Mouse (Mus musculus) embryonic facial prominence, embryonic 14.5 days (tissue): ENCODE data around the gene Stra6. TPM values are rescaled to one million over a fixed set of nuclear protein-coding genes. Genes with fewer than 3 reads are reported as not detected.
A peak's percentile ranks its signal among the peaks of the same experiment; 100 is the strongest.

ENCODE experiments used
- ATAC-seq: fragments of 200-750 bp; cut with Nextera tagmentation; 2 replicates; pipeline ENCODE4 v1.8.0; 2017; ENCODE audit warnings: low read depth, moderate number of reproducible peaks, moderate TSS enrichment
- DNase-seq: peaks from one replicate; pipeline ENCODE4 v3.0.0-alpha.2; 2015; ENCODE audit warnings: low spot score
- H3K27ac ChIP-seq: fragments of 300-500 bp; sonication (generic); replicated peaks from 2 replicates; pipeline ENCODE4 v1.5.1; 2014; ENCODE audit warnings: low read depth, mild to moderate bottlenecking, low read length, moderate library complexity
- H3K27me3 ChIP-seq: fragments of 300-500 bp; sonication (generic); replicated peaks from 2 replicates; pipeline ENCODE4 v1.6.1; 2014; ENCODE audit warnings: low read length; ENCODE audit not compliant: control insufficient read depth, insufficient read depth
- H3K36me3 ChIP-seq: fragments of 300-500 bp; sonication (generic); 2 replicates; pipeline ENCODE4 v1.6.1; 2014; ENCODE audit warnings: low read length, mixed read lengths; ENCODE audit not compliant: control insufficient read depth, insufficient read depth
- H3K4me1 ChIP-seq: fragments of 300-500 bp; sonication (generic); 2 replicates; pipeline ENCODE4 v1.6.1; 2014; ENCODE audit warnings: antibody characterized with exemption, low read length; ENCODE audit not compliant: control insufficient read depth, insufficient read depth
- H3K4me2 ChIP-seq: fragments of 300-500 bp; sonication (generic); 2 replicates; pipeline ENCODE4 v1.6.1; 2014; ENCODE audit warnings: low read depth, mild to moderate bottlenecking, low read length, moderate library complexity, mixed read lengths
- H3K4me3 ChIP-seq: fragments of 300-500 bp; sonication (generic); 2 replicates; pipeline ENCODE4 v1.5.1; 2014; ENCODE audit warnings: low read depth, mild to moderate bottlenecking, low read length
- H3K9ac ChIP-seq: fragments of 300-500 bp; sonication (generic); 2 replicates; pipeline ENCODE4 v1.6.1; 2014; ENCODE audit warnings: low read depth, mild to moderate bottlenecking, low read length, moderate library complexity, mixed read lengths
- H3K9me3 ChIP-seq: fragments of 300-500 bp; sonication (generic); 2 replicates; pipeline ENCODE4 v1.6.1; 2016; ENCODE audit warnings: low read length; ENCODE audit not compliant: control insufficient read depth
- WGBS: fragments of 180-500 bp; shearing (Covaris S2); extraction: QIAGEN DNeasy Blood & Tissue Kit; methylation state at CpG from one replicate; pipeline ENCODE4 v1.1.7; 2014; 5-methylcytosine and 5-hydroxymethylcytosine counted together
- polyA plus RNA-seq: library from polyadenylated mRNA; unstranded; fragments of >200 nt; fragmentation: Nextera tagmentation; extraction: Ambion mirVana; gene quantifications from 2 replicates; pipeline ENCODE4 v1.2.1, GENCODE M21; 2014

Stra6 gene
- polyA plus RNA-seq, 1 experiment from 2014 or later: 10.5 TPM

DNA sequence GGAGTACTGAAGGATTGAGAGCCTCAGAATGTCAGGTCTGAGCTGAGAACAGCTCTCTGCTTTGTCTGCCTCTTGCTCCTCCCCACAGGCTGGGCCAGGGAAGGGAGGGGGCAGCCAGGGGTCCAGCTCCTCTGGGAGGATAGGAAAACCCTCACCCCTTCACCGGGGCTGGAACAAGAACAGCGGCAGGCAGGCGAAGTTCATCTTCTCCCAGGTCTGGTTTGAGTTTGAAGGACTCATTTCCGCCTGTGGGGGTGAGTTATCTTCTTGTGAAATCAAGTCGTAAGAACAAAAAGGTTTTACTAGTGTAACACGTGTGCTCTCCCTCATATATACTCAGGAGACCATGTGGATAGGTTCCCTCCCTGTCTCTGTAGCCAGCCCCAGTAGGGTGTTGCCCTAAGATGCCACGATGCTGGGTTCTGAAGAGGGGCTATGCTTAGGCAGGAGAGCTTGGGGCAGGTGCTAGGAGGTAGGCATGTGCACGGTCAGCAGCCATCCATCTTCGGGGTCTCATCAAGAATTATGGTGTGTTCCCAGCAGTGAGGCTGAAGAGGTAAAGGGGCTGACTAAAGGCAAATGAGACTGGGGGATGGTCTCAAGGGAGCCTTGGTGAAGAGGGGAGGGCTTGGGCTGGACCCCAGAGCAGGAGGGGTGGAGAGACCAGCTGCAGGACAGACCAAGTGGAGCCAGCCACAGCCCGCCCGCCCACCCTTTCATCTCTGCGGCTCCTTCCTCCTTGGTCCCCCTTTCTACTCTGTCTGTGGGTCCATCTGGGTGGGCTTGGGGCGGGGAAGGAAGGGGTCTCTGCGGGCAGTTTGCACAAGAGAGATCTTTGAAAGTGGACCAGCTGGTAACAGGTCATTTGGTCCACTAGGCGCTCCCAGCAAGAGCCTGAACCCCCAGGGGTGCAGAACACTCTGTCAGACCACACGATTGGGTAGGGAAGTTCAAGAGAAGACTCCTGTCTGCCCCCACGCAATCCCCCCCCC is 70.6 kb downstream of the Stra6 start:
- Histone ChIP-seq H3K27me3 (no peaks in the 10 kb centered on the region), H3K36me3 (no peaks in the 10 kb centered on the region), H3K9me3 (no peaks in the 10 kb centered on the region), H3K4me2 (peak overlapping the region; percentile 13), H3K4me3 (no peak overlapping the region), H3K9ac (no peak overlapping the region), H3K4me1 (peaks cover 61% of the 10 kb centered on the region), H3K27ac (peak overlapping the region; percentile 73)
- peak; percentile 65 for ATAC-seq
- WGBS: 10% methylated on average over 15 of the region's 17 CpGs
- peak; percentile 78 for DNase-seq

DNA sequence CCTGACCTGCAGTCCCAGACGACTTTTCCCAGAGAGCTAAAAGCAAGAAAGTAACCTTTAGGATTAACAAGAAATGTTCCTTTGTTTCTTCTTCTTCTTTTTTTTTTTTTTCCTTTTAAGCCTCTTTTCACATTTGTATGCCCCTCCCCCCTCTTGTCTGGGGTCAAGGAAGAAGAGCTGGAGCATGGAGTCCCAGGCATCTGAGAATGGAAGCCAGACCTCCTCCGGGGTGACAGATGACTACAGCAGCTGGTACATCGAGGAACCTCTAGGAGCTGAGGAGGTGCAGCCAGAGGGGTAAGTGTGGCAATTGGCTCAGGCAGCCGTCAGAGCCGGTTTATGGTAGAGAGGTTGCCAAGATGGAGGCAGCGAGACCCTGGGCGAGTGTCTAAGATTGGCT is 71.3 kb downstream of the Stra6 start:
- 23% methylated on average over 7 of the region's 7 CpGs for WGBS
- DNase-seq (peak; percentile 41), ATAC-seq (no peak)
- Histone ChIP-seq H3K9me3 (no peaks in the 10 kb centered on the region), H3K9ac (no peak overlapping the region), H3K36me3 (no peaks in the 10 kb centered on the region), H3K4me2 (peak overlapping the region; percentile 20; the same call in 1 of the 2 replicates), H3K27me3 (no peaks in the 10 kb centered on the region), H3K27ac (peak overlapping the region; percentile 73; the same call in 1 of the 2 replicates), H3K4me3 (no peak overlapping the region), H3K4me1 (peaks cover 54% of the 10 kb centered on the region)

DNA sequence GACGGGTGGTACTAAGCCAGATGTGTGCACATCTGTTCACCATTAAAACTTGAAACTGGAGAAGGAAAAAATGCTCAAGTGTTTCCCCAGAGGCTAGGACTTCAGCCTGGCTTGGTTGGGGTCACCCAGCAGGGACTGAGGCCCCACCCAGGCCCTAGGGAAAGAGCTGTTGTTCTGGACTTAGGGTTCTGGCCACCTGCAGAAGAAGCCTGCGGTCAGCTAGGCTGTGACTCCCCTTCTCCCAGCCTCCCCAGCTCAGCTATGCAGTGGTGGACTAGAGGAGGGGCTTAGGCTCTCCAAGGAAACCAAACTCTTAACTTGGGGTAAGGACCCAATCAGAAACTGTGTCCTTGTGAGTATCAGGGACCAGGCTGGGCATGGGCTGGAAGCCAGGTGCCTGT is 72.3 kb downstream of the Stra6 start:
- Histone ChIP-seq H3K4me1 (peaks cover 47% of the 10 kb centered on the region), H3K27me3 (no peaks in the 10 kb centered on the region), H3K27ac (peak overlapping the region; percentile 52; the same call in 1 of the 2 replicates), H3K36me3 (no peaks in the 10 kb centered on the region), H3K4me3 (no peak overlapping the region), H3K9ac (no peak overlapping the region), H3K4me2 (peak overlapping the region; percentile 20), H3K9me3 (no peaks in the 10 kb centered on the region)
- DNase-seq (no peak), ATAC-seq (peak; percentile 23)
- WGBS: 6% methylated on average over 2 of the region's 2 CpGs

DNA sequence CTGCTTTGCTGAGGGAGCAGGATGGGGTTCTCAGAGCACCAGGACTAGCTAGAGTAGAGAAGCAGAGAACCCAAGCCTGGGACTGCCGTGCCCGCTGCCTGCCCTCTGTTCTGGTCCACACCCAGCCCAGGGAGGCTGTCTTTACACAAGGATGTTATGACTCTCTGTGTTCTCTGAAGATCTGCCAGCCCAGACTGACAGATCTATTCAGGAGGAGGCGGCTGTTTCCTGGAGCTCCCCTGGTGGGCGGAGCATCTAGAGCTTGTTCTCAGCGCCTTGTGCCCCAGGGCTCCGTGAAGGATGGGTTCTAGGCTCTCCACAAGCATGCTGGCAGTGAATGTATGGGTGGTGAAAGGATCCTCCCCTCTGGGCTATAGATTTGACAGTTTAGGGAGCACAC is 76.4 kb downstream of the Stra6 start:
- no peak overlapping the region for H3K4me2 ChIP-seq
- H3K27me3 ChIP-seq: 0 out of 2 replicates have a peak, but pooled peaks cover 2% of the 10 kb centered on the region
- ATAC-seq: peak; percentile 30; the same call in 1 of the 2 replicates
- 36% methylated on average over 5 of the region's 6 CpGs for WGBS
- no peak overlapping the region for H3K27ac ChIP-seq
- H3K9me3 ChIP-seq: no peaks in the 10 kb centered on the region
- peaks cover 29% of the 10 kb centered on the region for H3K4me1 ChIP-seq
- H3K9ac ChIP-seq: no peak overlapping the region
- no peak overlapping the region for H3K4me3 ChIP-seq
- DNase-seq: peak; percentile 72
- no peaks in the 10 kb centered on the region for H3K36me3 ChIP-seq

DNA sequence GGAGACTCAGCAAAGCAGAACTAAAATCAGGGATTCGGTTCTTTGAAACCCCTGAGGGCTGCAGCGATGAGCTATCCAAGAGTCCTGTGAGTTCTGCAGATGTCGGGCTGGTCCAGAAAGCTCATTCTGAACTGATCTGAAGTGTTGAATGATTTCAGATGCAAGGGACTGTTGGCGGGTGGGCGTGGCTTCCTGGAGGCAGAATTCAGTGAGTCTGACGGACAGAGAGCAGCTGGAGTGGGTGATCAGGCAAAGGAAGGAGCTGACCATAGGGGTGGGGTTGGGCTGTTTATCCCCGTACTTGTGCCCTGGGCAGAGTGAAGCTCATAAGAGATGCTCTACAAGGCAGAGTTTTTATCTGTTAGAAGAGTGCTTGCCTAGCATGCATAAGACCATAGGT is 79.8 kb downstream of the Stra6 start:
- peak overlapping the region; percentile 18; the same call in 1 of the 2 replicates for H3K27ac ChIP-seq
- no peak overlapping the region for H3K4me2 ChIP-seq
- no peaks in the 10 kb centered on the region for H3K36me3 ChIP-seq
- 0 out of 2 replicates have a peak, but pooled peaks cover 2% of the 10 kb centered on the region for H3K27me3 ChIP-seq
- H3K9ac ChIP-seq: peak overlapping the region; percentile 5; the same call in 1 of the 2 replicates
- no peak overlapping the region for H3K4me3 ChIP-seq
- DNase-seq (peak; percentile 75), ATAC-seq (peak; percentile 49; the same call in 1 of the 2 replicates)
- H3K4me1 ChIP-seq: peaks cover 10% of the 10 kb centered on the region; the same call in 1 of the 2 replicates
- no peaks in the 10 kb centered on the region for H3K9me3 ChIP-seq
- WGBS: 20% methylated on average over 7 of the region's 7 CpGs

DNA sequence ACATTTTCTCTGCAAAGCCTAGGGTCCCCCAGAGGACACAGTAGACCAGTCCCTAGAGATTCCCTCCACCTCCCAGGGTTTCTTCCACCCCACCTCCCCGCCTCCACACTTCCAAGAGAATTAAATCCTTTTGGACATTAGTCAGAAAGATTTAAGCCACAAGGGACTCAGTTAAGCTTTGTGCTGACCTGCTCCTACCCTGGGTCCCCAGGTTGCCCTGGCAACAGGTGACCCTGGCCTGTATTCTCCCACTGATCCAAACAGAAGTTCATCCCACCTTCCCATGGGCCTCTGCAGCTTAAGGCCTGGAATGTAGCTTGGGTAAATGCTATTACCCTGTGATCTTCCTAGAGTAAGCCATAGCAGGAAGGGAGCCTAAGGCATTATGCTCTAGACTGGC is 81.1 kb downstream of the Stra6 start:
- 0 out of 2 replicates have a peak, but pooled peaks cover 2% of the 10 kb centered on the region for H3K27me3 ChIP-seq
- H3K4me1 ChIP-seq: peaks cover 10% of the 10 kb centered on the region; the same call in 1 of the 2 replicates
- no peaks in the 10 kb centered on the region for H3K36me3 ChIP-seq
- no peaks in the 10 kb centered on the region for H3K9me3 ChIP-seq
- DNase-seq (no peak), ATAC-seq (no peak)
- no peak overlapping the region for H3K27ac ChIP-seq
- 36% methylated on average over 1 of the region's 1 CpGs for WGBS
- no peak overlapping the region for H3K9ac ChIP-seq
- H3K4me2 ChIP-seq: no peak overlapping the region
- H3K4me3 ChIP-seq: no peak overlapping the region

DNA sequence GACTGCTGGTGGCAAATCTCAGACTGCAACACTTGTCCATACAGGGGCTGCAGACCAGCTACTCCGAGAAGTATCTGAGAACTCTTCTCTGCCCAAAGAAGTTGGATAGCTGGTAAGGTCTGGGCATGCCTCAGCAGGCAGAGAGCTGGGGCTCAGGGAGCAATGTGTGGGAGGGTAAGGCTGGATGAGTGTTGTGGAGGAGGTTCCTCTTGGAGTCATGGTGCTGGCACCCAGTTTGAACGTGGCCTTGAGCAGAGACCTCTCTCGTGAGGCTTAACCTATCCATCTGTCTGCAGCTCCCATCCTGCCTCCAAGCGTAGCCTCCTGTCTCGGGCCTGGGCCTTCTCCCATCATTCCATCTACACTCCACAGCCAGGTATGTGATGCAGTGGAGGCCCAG is 81.8 kb downstream of the Stra6 start:
- no peak for ATAC-seq
- H3K27ac ChIP-seq: no peak overlapping the region
- WGBS: 75% methylated on average over 5 of the region's 5 CpGs

DNA sequence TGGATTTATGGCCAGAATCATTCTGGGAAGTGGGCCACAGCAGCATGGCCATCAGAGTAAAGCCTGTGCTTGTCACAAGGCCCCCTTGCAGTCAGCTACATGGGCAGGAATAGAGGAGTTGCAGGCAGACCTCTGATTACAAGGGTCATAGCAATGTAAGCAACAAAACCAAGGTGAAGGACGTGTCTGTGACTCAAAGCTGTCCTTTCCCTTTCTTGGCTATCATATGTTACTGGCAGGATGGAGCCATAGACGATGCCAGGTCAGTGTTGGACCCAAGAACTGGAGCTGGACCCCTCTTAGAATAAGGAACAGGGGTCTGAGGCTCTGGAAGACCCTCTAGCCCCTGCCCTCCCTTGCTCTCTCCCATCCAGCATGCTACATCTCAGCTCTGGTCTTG is 85.2 kb downstream of the Stra6 start:
- Histone ChIP-seq H3K4me3 (no peak overlapping the region), H3K36me3 (no peaks in the 10 kb centered on the region), H3K4me1 (peaks cover 12% of the 10 kb centered on the region), H3K27ac (no peak overlapping the region), H3K27me3 (no peaks in the 10 kb centered on the region), H3K4me2 (no peak overlapping the region), H3K9me3 (no peaks in the 10 kb centered on the region), H3K9ac (no peak overlapping the region)
- ATAC-seq (no peak), DNase-seq (no peak)
- 60% methylated on average over 2 of the region's 2 CpGs for WGBS

More for the DNA sequence above, 81.8 kb downstream of the Stra6 start:
- Histone ChIP-seq H3K4me1 (peaks cover 10% of the 10 kb centered on the region; the same call in 1 of the 2 replicates), H3K9ac (no peak overlapping the region), H3K9me3 (no peaks in the 10 kb centered on the region), H3K4me2 (no peak overlapping the region), H3K4me3 (no peak overlapping the region), H3K27me3 (0 out of 2 replicates have a peak, but pooled peaks cover 2% of the 10 kb centered on the region), H3K36me3 (no peaks in the 10 kb centered on the region)
- no peak for DNase-seq
